Mouse (Mus musculus) kidney, postnatal 25 days (tissue): Measurements from ENCODE around the gene H2afy2.

Source experiments
- DNase-seq, 2 experiments: peaks; one replicate each; pipeline ENCODE4 v3.0.0; 2021; ENCODE audit warnings: mixed read lengths in 2 of 2

Gene H2afy2

GRCm38 (mm10) chr10:61720331-61720730, 63.6 kb downstream of the H2afy2 start:
- DNase-seq = peak in 1 of 2 experiments; percentile 43

- DNase-seq = no peak
Measured at GRCm38 (mm10) chr10:61717406-61718296, 66.3 kb downstream of the H2afy2 start.

- peak in 1 of 2 experiments; percentile 46 for DNase-seq
Measured at GRCm38 (mm10) chr10:61715996-61716864, 67.7 kb downstream of the H2afy2 start.

GRCm38 (mm10) chr10:61715462-61715837, 68.5 kb downstream of the H2afy2 start:
- no peak for DNase-seq

DNA sequence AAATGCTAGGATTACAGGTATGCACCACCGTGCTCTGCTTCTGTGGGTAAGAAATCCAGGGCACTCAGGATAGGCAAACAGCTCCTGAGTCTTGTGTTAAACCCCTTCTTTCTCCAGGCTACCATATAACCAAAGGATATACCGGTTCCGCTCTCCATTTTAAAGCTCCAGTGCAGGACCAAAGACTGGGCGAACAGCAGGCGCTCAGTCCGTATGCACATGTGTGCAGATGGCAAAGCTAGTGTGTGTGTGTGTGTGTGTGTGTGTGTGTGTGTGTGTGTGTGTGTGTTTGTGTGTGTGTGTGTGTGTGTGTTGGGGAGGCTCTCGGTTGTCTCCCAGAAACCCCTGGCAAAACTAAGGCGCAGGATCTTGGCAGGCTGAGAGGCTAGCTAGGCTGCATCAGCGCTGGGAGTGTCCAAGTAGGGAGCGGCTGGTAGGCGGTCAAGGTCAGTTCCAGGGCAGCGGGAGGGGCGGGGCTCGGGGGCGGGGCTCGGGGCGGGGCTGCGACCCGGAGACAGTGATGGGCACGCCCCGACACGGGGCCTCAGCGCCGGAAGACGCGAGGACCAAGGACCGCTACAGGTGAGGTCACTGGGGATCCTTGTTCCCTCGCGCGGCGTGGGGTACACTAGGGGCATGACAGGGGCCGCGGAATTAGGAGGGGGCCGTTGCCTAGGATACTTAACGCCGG, 69.0 kb downstream of the H2afy2 start, which contains the start of gene Aifm2:
Gene Aifm2, plus strand, starts transcription at position 493 of the 691 bp plus-strand sequence.
- peak; percentile 76 to 91 for DNase-seq

DNA sequence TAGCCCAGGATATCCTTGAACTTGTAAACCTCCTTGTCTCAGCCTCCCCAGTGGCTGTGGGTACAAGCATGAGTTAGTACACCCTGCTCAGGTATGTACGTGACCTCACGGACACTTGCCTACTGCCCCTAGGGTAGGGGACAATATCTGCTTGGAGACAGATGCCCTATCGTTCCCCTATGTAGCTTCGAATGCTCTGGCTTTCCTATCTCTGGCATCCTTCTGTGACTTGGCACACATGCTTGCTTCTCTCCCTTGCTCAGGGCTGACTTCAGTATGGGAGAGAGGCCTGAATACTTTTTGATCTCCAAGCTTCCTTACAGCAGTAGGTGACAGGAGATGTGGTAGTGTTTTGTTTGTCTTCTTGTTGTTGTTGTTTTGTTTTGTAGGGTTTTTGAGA, 69.8 kb downstream of the H2afy2 start:
- no peak for DNase-seq

DNA sequence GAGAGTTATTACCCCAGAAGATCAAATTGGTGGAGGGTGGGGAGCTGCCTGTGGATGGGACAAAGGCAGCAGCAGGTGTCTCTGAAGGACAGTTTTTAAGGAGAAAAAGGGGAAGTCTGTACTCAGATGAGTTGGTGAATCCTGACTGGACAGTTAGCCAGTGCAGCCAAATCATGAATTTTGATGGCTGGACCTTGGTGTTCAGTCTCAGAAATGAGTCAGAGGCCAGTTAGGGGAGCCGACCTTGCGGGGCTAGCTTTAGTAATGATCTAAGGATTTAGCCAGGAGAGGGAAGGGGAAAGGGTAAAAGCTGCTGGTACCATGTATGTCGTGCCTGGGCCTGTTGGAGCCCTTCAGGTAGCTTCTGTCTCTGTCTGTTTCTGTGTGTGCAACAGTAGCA, 70.3 kb downstream of the H2afy2 start:
- DNase-seq = no peak

DNA sequence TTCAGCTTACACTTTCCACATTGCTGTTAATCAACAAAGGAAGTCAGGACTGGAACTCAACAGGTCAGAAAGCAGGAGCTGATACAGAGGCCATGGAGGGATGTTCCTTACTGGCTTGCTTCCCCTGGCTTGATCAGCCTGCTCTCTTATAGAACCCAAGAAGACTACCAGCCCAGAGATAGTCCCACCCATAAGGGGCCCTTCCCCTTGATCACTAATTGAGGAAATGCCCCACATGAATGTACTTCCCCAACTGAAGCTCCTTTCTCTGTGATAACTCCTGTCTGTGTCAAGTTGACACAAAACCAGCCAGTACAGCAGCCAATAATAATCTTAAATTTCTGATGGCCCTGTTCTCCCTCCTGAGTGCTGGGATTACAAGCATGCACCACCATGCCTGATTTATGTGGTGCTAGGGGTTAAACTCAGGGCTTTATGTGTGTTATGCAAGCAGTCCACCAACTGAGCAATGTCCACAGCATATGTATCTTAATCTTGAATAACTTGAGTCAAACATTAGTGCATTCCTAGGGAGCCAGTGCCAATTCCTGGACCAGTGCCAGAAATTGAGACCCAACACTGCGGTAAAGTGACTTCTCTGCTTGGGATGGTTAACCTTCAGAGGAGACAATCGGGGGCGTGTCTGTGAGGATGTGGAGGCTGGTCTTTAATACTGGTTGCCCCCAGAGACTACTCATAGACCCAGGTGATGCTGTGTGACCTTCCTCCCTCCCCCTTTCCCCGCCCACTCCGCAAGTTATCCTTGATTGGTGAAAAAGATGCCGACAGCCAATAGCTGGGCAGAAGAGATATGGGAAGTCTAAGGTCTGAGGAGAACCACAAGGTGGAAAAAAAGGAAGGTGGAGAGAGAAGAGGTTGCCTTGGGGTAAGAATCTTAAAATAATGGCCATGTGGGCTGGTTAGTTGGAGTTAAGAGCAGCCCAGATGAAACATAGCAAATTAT, 77.3 kb downstream of the H2afy2 start:
- peak; percentile 54 to 73 for DNase-seq

- DNase-seq = no peak
Measured at GRCm38 (mm10) chr10:61704663-61705062, 79.3 kb downstream of the H2afy2 start.

DNA sequence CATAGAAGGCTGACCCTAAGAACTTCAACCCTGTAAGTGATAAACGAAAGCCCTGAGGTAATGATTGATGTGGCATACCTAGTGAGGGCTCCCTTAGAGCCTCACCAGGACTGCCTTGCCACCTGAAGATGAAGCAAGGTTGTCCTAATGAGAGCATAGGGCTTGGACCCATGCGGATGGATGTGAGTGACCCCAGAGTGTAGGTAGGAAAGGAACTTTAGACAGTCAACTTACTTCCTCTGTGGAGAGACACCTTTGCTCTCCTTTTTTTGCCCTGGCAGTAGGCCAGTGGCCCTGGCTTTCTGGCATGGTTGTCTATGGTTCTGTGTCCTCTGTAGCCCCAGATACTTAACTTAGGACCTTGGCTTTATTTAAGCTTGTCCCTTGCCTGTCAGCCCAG, 86.9 kb downstream of the H2afy2 start:
- DNase-seq = peak; percentile 88 to 94

DNA sequence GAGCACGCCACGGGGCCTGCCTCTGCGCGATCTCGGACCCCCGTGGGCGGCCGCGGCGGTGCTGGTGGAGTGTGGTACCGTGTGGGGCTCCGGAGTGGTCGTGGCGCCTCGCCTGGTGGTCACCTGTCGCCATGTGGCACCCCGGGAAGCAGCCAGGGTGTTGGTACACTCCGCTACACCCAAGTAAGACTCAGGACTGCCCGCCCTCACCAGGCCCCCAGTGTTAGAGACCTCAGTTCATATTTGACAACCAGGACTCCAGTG, 87.5 kb downstream of the H2afy2 start:
- DNase-seq = peak in 1 of 2 experiments; percentile 53

GRCm38 (mm10) chr10:61695703-61696559, 88.0 kb downstream of the H2afy2 start:
- DNase-seq = peak in 1 of 2 experiments; percentile 19

DNA sequence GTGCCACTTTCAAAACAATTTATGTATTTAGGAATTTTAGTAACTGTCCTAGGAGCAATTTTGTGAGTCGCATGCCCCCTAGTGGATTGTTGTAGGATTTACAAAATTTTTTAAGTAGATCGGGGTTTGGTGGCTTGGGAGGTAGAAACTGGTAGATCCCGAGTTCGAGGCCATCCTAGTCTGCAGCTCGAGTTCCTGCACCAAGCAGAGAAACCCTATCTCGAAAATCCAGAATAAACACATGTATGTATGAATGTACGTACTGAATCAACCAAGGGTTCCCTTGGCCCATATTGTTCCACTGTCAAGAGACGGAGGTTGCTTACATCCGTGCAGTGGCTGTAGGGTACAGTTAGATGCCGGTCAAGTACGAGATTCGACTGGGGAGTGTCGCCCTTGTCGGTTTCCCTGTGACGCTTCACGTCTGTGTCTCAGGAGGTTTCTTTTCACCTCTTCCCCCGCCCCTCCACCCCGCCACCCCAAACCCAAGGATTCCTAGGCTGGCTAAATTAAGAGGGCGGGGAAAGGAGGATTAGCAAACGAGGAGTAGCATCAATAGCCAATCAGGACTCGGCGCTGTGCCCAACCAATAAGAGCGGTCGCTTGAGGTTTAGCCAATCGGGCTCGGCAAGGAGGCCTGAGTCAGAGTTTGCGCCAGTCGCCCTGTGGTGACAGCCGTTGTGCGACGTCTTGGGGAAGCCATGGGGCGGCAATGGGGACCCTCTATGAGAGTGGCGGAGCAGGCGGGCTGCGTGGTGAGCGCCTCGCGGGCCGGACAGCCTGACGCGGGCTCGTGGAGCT, 88.9 kb downstream of the H2afy2 start, which contains the start of gene Tysnd1:
Gene Tysnd1, plus strand, starts transcription at position 645 of the 801 bp plus-strand sequence.
- DNase-seq = peak; percentile 99

DNA sequence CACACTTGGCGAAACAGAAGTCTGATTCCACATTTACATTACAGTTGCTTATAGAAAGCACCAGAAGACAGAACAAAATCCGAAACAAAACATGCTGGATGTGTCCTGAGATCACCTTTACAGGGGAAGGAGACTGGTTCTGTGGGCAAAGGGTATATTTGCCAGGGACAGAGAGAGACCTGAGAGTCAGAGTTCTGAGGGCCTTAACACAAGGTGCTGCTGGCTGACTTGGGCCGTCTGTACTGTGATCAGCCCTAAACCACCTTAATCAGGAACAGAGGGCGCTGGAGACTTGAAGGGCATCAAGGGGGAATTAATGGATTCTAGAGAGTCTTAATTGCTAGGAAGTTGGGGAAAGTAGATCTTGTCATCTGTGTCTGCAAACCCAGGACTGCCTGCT, 90.4 kb downstream of the H2afy2 start:
- no peak for DNase-seq

- no peak for DNase-seq
Measured at GRCm38 (mm10) chr10:61689405-61689804, 94.5 kb downstream of the H2afy2 start.
